Mouse (Mus musculus) cerebellum, adult 2 months (tissue): Measurements from ENCODE around the gene Rgl1.

Experiments used
- CTCF ChIP-seq: fragments of 200-500 bp; IDR thresholded peaks from 2 replicates; pipeline ENCODE4 v1.5.1; 2011; ENCODE audit warnings: low read depth, mild to moderate bottlenecking, control low read depth, low read length, moderate library complexity, borderline replicate concordance; ENCODE audit not compliant: insufficient read depth
- POLR2A ChIP-seq: fragments of 200-500 bp; IDR thresholded peaks from 2 replicates; pipeline ENCODE4 v1.6.1; 2011; ENCODE audit warnings: low read length, control low read depth, borderline replicate concordance; ENCODE audit not compliant: insufficient read depth

DNA sequence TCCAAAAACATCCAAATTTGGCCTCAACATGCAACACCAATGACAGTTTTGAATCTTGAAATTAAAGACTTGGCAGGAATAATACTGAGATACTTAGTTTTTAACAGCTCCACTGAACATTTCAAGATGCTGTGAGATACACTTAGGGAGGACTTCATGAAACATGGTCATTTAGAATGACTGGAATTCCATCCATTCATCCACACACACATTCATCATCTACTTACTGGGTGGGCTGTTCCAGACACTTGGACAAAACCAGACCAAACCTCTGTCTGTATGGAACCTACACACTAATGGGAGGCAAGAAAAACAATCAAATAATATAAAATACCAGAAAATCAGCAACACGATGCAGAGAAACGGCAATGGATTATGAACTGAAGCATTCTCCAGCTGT is 58.6 kb downstream of the Rgl1 start:
- TF ChIP-seq POLR2A (no peak), CTCF (no peak)
